In genomic region chr8:110478576-110478975, GRCm38 (mm10) we compare ENCODE assay signal across 9 mouse cellular contexts.
A peak's percentile ranks its signal among the peaks of the same experiment; 100 is the strongest.
DNase-seq lines count a peak whose midpoint lies in the region; ATAC-seq lines count a peak whose summit lies in the region.
"Had no signal": no experiment of that assay in that cellular context is flagged by ENCODE, and none has a peak within 500 bp of the region (broad histone marks: within the 10 kb centered on the region; RNA-seq: fewer than 3 reads in every experiment).

No protein-coding gene starts in this region.

- H3K9ac ChIP-seq in embryonic facial prominence, embryonic 14.5 days (ENCODE audit: low read depth, low read length): no peak overlapping the region

- peak; percentile 26 for DNase-seq in adrenal gland, adult 2 months
- DNase-seq in adrenal gland, postnatal 4 days (ENCODE audit: low spot score in 2 of 2): no peak
- DNase-seq in ovary, postnatal 14 days (ENCODE audit: low spot score): peak; percentile 6
- DNase-seq in ovary, adult 18-20 months (ENCODE audit: low spot score): no peak
- DNase-seq in embryonic facial prominence, embryonic 14.5 days (ENCODE audit: low spot score): peak; percentile 60
- peak; percentile 54 to 69 for DNase-seq in left cerebral cortex, postnatal 14 days (ENCODE audit: low spot score in 2 of 2)
- DNase-seq in gastrocnemius, postnatal 10 days: no peak
- no peak for DNase-seq in gastrocnemius, postnatal 36 days

- no peaks in the 10 kb centered on the region for H3K36me3 ChIP-seq in embryonic facial prominence, embryonic 14.5 days (ENCODE audit: control insufficient read depth, insufficient read depth, low read length)

- no peak overlapping the region for H3K4me2 ChIP-seq in embryonic facial prominence, embryonic 14.5 days (ENCODE audit: low read depth, low read length)

- H3K27ac ChIP-seq in embryonic facial prominence, embryonic 14.5 days (replicated peaks; ENCODE audit: low read depth, low read length): no peak overlapping the region

- ATAC-seq in embryonic facial prominence, embryonic 14.5 days (ENCODE audit: low read depth): no peak

- H3K4me1 ChIP-seq in embryonic facial prominence, embryonic 14.5 days (ENCODE audit: control insufficient read depth, insufficient read depth, low read length): no peaks in the 10 kb centered on the region; the same call in 1 of the 2 replicates

- H3K27me3 ChIP-seq in embryonic facial prominence, embryonic 14.5 days (replicated peaks; ENCODE audit: control insufficient read depth, insufficient read depth, low read length): no peaks in the 10 kb centered on the region

- intact Hi-C loops in left cerebral cortex, postnatal 14 days (cut with DNase I): loop anchor here (1.0 to 5.0 kb wide), 2 partner anchors 310 to 346 kb away; partner anchors contain the start of gene Calb2
- intact Hi-C loops in gastrocnemius, postnatal 36 days (cut with DNase I): loop anchor here (2.0 kb wide), 1 partner anchor 348 kb away; no protein-coding TSS in a partner anchor

- H3K4me3 ChIP-seq in embryonic facial prominence, embryonic 14.5 days (ENCODE audit: low read depth, low read length): no peak overlapping the region
- H3K4me3 ChIP-seq: erythroblast, embryonic 14.5 days had no signal

- H3K9me3 ChIP-seq in embryonic facial prominence, embryonic 14.5 days (ENCODE audit: control insufficient read depth, low read length): no peaks in the 10 kb centered on the region

- 27% methylated on average over 6 of the region's 6 CpGs for WGBS in embryonic facial prominence, embryonic 14.5 days

Comparison
In these comparisons a context has a peak if more than half of its experiments do, and no peak if none do; other contexts are left out.
1. DNase-seq: peak in adrenal gland, adult 2 months (single experiment), ovary, postnatal 14 days (single experiment), embryonic facial prominence, embryonic 14.5 days (single experiment) and left cerebral cortex, postnatal 14 days (2 of 2); none in adrenal gland, postnatal 4 days (0 of 2), ovary, adult 18-20 months (single experiment), gastrocnemius, postnatal 10 days (single experiment) and gastrocnemius, postnatal 36 days (0 of 2).